Mouse (Mus musculus): ENCODE measurements at regions not wholly inside any gene's neighbourhood (a gene's known extent, or its start where the extent isn't known, plus 50 kb on each side); places are given as distances from the start of the nearest gene placed in this dataset.
A peak's percentile ranks its signal among the peaks of the same experiment; 100 is the strongest.

DNA sequence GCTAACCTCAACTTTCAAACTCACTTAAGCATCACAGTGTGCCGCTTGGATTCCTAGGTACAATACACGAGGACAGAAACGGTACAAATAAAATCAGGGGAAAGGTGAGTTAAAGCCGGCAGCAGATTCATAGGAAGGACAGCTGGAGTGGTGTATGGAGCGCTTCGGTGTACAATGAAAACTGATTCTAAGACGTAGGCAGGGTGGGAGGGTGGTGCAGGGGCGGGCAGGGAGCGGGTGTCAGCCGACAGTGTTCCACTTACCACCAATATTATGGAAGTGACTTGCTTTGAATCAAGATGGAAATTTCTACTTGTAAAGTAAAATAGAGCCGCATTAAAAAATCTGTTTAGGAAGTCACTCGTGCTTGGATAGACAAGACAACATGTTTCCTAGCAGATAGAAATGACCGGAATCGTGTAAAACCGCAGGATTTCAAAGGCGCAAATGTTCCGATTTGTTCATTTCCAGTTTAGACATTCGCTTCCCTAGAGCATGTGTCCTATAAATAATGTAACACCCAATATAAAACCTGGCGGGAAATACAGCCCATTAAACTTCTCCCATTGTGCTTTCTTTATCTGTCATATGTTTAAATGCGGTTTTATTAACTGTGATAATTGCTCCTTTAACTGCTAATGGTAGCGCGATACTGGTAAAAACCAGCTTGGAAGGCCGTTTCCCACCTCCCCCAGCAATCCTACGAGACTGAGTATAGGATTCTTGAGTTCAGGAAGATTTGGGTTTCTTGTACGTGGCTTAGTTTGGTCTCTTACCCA lies 203.3 kb downstream of the Lrig3 start:
- DNase-seq = no peak
- intact Hi-C loops (cut with DNase I) = loop anchor here (5.0 kb wide), 1 partner anchor 163 kb away; no protein-coding TSS in a partner anchor

DNA sequence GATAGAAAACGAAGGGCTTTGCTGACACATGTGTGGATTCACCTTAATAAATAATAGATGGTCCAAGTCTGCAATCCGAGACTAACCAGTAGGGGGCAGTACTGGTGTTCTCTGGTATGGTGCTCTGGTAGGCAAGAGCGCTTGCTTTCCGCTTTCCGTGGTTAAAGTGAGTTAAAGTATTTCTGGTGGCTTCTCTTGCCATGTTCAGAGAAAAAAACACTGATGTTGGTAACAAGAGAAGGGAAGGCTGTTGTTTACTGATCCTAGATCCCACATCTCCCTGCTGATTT lies 203.9 kb downstream of the Lrig3 start:
- intact Hi-C loops (cut with DNase I) = loop anchor here (5.0 kb wide), 1 partner anchor 162 kb away; no protein-coding TSS in a partner anchor
- DNase-seq = peak in 1 of 2 experiments; percentile 25

- intact Hi-C loops (cut with DNase I) = no loop called here
- no peak for DNase-seq
These were observed 210.9 kb downstream of the Lrig3 start for GRCm38 (mm10) chr10:126176759-126177473.

GRCm38 (mm10) chr10:126182386-126182785 lies 216.4 kb downstream of the Lrig3 start:
- DNase-seq = no peak
- intact Hi-C loops (cut with DNase I) = no loop called here

- intact Hi-C loops (cut with DNase I) = no loop called here
- DNase-seq = no peak
These were observed 218.0 kb downstream of the Lrig3 start for GRCm38 (mm10) chr10:126183961-126184360.

DNA sequence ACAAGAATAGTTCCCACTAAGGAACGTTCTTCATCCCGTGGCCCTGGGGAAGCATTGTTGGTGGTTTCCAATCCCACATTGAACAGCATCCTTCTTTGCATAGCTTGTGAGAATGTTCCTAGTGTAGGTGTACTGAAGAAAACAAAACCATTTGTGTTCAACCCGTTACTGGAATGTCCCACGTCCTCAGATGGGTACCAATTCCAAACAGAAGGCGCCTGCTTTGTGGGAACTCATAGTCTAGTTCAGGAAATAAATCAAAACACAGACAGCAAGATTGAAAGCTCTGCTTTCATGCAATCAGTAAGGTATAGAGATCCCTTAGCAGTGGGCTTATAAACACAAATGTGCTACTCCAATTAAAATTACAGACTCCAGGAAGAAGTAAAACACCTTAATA lies 219.4 kb downstream of the Lrig3 start:
- no peak for DNase-seq

DNA sequence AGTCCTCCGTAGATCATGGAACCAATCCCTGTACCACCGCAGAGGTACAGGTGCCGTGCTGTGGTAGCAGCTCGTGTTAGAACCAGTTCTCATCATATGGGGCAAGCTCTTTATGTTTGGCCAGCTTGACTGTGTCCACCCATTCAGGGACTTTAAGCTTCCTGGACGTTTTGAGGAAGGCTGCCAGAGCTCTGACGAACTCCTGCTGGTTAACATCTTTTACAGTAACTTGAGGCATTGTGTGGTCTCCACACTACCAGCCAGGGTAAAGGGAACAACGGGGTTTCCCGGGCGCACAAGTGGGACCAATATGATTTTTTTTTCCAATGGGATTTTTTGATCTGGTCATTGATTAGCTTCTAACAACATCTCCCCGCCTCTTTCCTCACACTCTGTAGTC lies 220.1 kb downstream of the Lrig3 start:
- intact Hi-C loops (cut with DNase I) = no loop called here
- DNase-seq = no peak

More for the DNA sequence above, 219.4 kb downstream of the Lrig3 start:
- intact Hi-C loops (cut with DNase I) = no loop called here

- no peak for DNase-seq
- intact Hi-C loops (cut with DNase I) = no loop called here
These were observed 223.0 kb downstream of the Lrig3 start for GRCm38 (mm10) chr10:126189001-126189400.

Data from gastrocnemius, postnatal 36 days (tissue).